Mouse (Mus musculus) right cerebral cortex, postnatal 4 days (tissue): ENCODE data around the gene Nucb1.
"Not testable (repeated sequence)": the region's sequence is repeated elsewhere in the genome, so short reads cannot be mapped to it uniquely, and the experiment has no call there.

Experiments
- DNase-seq: peaks from one replicate; pipeline ENCODE4 v3.0.0-alpha.2; 2022

The Nucb1 gene

DNA sequence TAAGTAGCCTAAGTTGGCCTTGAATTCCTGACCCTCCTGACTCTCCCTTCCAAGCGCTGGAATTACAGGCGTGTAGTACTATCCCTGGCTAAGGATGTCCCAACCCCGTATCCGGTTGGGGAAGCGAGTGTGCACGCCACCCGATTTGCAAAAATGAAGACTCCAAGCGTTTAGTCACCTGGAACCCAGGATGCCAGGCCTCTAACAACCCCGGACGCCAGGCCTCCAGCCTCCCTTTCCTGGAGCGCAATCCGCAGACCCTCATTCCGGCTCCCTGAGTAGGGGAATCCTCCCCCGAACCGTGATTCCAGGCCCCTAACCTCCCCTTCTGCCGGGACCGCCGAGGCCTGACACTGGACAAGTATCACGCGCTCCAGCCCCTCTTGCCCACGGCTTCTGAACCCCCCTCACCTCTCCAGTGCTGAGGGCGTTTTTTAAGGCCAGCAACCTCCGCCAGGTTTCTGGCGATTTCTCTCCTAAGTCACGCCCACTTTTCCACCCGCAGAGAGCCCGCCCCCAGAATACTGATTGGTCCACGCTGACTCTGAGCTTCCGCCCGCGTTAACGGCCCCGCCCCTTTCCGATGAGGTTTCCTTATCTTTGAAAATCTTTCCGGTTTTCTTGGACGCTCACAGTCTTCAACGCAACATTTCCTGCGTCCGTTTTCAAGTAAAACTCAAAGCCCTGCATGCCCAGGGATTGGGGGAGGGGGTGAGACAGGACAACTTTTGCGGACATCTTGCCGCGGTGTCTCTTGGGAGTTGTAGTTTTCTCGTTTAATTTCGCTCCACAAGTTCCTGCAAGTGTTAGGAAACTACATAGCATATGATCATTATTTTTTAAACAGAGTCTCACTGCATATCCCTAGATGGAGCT, at the start of gene Nucb1:
Gene Nucb1, minus strand, starts transcription at position 495 of the 876 bp plus-strand sequence.
- peak; percentile 81 for DNase-seq

DNA sequence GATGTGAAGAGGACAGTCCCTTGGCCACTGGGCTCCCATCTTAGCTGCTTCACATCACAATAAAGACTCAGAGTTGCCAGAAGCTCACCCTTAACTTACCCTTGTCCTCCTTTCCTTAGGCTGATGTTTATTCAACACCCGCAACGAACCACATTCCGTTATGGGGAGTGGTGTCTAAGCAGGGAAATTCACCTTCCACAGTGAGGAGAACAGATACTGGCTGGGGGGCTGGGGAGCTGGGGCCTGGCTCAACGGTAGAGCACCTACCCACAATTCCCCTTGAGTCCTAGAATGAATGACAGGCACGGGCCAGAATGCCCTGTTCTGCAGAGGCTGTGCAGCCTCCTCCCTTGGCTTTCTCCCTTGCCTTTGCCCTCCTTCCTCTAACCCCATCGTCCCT, 48.7 kb upstream of the Nucb1 start:
- DNase-seq: no peak

GRCm38 (mm10) chr7:45555787-45556186, 45.6 kb upstream of the Nucb1 start:
- peak; percentile 70 for DNase-seq

GRCm38 (mm10) chr7:45554744-45555143, 44.5 kb upstream of the Nucb1 start, which contains the start of gene Hsd17b14:
Hsd17b14 (plus strand) TSS chr7:45554893.
- DNase-seq: no peak

- DNase-seq: no peak
Measured at GRCm38 (mm10) chr7:45553990-45554389, 43.8 kb upstream of the Nucb1 start.

DNA sequence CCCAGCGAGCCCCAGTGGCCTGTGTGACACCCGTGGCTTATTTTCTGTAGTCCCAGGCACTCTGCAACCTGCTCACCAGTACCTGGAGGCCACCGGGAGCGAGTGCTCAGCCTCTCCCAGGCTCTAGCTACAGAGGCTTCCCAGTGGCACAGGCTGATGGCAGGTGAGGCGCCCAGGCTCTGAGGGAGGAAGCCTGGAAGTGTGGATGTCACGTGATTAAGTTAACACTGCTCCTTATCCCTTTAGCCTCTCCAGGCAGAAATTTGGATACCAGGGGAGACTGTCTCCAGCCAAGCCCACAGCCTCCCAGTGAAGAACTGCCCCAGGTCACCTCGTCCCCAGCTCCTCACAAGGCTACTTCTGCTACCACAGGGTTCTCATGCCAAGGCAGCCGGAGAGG, 43.3 kb upstream of the Nucb1 start:
- no peak for DNase-seq

GRCm38 (mm10) chr7:45551512-45551883, 41.3 kb upstream of the Nucb1 start:
- no peak for DNase-seq

DNA sequence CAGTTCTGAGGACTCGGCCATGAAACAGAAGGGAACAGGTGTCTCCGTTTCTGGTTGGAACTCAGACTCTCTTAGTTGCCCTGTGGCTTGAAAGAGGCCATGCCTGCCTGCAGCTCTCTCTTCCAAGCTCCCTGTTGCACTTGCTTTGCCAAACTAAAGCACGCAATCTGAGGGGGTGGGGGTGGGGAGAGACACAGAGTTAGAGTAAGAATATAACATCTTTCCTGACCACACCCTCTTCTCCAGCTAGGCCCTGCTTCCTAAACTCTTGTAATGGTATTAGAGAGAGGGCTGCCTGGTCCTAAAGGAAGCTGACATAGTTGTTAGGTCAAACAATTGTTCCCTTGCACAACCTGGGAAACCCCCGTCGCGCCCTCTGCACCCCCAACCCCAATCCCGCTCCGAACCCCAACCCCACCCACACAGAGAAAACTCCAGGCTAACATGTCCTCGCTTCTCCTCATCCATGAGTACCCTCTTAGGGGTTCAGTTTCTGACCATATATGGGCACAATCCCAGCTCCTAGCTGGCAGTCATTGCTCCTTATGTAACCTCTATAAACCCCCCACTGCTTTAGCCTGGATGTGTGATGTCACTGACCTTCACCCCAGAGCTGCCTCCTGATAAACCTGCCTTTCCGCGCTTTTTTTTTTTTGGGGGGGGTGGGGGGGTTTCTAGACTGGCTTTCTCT, 40.8 kb upstream of the Nucb1 start:
- no peak for DNase-seq

DNA sequence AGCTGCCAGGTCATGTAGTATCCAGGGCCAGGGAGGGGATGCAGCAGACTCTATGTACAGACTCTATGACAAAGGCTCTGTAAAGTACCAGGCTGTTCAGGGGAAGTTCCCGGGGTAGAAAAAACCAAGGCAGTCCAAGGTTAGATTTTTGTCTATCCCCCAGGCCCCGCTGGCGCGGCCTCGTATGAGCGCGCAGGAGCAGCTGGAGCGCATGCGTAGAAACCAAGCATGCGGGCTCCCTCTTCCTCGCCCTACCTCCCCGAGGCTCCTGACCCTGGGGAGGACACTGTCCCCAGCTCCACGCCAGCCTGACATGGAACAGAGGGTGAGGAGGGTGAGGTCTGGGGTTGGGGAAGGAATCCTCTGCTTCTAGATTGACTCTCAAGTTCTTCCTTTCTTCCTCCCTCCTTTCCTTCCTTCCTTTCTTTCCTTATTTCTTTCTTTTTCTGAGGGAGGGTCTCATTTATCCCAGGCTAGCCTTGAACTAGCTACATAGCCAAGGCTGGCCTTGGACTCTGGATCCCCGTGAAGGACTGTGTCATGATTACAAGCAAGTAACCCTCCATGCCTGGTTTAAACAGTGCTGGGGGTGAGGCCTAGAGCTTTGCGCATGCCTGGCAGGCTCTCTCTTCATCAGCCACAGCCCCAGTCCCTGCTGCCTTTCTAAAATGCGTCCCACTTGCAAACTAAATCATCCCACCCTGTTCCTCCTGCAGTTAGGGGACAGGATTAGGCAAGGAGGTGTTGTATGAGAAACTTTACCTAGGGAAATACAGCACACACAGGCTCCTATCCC, 39.6 kb upstream of the Nucb1 start:
- DNase-seq: no peak

DNA sequence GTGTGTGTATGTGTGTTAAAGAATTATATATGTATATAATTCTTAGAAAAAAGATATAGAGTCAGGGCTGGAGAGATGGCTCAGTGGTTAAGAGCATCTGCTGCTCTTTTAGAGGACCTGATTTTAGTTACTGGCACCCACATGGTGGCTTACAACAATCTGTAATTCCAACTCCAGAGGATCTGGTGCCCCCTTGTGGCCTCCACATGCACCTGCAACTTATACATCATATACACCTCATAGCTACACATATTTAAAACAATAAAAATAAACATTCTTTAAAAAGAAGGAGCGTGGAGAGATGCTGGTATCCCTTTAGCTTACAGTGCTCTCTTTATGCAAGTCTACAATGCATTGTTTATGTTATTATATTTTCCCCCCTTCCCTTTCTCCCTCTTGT, 34.3 kb upstream of the Nucb1 start:
- no peak for DNase-seq

GRCm38 (mm10) chr7:45540213-45540612, 30.0 kb upstream of the Nucb1 start:
- no peak for DNase-seq

- DNase-seq: no peak
Measured at GRCm38 (mm10) chr7:45539095-45539494, 28.9 kb upstream of the Nucb1 start.

DNA sequence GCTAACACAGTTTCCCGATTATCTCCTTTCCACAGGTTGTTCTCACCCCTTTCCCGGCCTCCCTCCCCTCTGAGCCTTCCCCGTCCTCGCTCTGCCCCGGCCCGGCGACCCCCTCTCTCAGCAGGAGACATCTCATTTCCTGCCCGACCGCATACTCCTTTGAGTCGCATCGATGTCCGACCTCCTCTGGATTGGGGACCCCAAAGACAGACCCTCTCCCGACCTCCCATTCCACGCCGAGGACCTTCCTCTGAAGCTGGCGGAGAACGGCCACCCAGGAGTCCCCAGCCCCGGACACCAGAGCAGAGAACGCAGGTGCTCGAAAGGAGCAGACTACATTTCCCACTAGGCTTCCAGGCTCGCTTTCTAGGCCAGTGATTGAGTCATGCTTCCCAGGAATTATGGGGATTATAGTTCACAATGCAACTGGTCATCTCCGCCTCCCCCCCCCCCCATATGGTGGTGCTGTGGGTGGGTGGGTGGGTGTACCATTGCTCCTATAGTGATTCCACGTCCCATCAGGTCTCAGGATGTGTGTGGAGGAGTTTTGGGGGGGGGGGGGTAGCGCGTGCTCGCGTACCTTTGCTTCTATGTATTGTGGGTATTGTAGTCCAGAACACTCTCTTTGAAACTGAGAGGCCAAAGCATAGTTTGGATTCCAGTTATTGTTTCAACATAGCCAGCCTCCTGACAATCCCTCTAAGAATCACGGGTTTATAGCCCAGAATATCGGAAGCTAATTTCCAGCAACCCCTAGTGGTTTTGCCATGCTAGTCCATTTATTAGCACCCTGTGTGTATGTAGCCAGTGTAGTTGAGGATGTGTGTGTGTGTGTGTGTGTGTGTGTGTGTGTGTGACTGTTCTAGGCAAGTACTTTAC, 28.2 kb upstream of the Nucb1 start:
- DNase-seq: peak; percentile 54

- DNase-seq: no peak
Measured at GRCm38 (mm10) chr7:45537602-45538001, 27.4 kb upstream of the Nucb1 start.

DNA sequence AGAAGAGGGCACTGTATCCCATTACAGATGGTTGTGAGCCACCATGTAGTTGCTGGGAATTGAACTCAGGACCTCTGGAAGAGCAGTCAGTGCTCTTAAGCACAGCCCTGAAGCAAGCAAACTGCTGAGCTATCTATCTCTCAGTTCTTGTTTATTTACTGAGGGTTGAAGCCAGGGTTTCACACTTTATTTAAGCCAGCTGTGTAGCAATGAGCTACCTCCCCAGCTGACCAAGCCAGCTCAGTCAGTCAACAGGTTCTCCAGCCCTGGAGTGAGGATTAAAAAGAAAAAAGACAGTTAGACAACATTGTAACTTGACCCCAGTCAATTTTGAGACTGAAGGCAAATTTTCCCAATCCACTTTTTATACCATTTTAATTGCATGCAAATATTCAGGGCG, 25.5 kb upstream of the Nucb1 start:
- no peak for DNase-seq

- DNase-seq: no peak
Measured at GRCm38 (mm10) chr7:45530643-45531042, 20.4 kb upstream of the Nucb1 start.

GRCm38 (mm10) chr7:45529461-45529860, 19.3 kb upstream of the Nucb1 start:
- DNase-seq: no peak

DNA sequence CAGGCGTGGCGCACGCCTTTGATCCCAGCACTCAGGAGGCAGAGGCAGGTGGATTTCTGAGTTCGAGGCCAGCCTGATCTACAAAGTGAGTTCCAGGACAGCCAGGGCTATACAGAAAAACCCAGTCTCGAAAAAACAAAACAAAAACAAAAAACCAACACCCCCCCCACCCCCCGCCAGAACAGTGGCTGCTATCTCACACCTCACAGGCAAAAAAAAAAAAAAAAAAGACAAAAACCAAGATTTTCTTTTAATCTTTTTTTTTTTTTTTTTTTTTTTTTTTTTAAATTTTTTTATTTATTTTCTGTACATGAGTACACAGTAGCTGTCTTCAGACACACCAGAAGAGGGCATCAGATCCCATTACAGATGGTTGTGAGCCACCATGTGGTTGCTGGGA, 17.0 kb upstream of the Nucb1 start:
- not testable (repeated sequence) for DNase-seq

- DNase-seq: no peak
Measured at GRCm38 (mm10) chr7:45526474-45527120, 16.4 kb upstream of the Nucb1 start.

DNA sequence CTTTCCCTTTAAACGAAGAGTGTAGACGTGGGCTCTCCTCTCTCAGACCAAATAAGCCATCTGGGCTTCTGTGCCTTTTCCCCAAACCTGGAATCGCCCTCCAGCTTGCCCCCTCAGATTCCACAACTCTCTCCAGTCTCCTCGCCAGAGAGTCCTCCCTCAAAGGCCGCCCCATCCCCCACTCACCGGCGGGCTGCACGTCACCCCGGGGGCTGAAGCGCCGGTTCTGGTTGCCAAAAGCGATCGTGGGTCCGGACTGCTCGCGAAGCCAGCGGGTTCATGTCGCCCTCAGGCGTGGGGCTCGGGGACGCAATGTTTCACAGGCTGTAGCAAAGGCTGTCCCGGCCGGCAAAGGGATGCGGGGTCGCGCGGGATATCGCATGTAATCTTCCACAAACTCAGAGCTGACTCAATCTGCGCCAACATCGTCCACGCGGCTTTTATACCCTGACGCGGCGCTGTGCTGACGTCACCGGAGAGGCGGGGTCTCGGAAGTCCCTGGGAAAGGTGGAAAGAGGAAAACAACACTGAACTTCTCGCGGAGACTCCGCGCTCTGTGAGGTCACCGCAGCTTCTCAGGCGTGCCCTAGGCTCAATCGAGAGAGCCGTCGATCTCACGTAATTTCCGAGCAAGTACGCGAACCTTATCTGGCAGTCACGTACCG, 15.7 kb upstream of the Nucb1 start, which contains the start of the genes Ppp1r15a and Plekha4:
Gene Ppp1r15a, minus strand, starts transcription at position 460 of the 665 bp plus-strand sequence.
Gene Plekha4, plus strand, starts transcription at position 522 of the 665 bp plus-strand sequence.
- DNase-seq: peak; percentile 93
